Mouse (Mus musculus): ENCODE measurements around the gene Gm10282.
A peak's percentile ranks its signal among the peaks of the same experiment; 100 is the strongest.

DNA sequence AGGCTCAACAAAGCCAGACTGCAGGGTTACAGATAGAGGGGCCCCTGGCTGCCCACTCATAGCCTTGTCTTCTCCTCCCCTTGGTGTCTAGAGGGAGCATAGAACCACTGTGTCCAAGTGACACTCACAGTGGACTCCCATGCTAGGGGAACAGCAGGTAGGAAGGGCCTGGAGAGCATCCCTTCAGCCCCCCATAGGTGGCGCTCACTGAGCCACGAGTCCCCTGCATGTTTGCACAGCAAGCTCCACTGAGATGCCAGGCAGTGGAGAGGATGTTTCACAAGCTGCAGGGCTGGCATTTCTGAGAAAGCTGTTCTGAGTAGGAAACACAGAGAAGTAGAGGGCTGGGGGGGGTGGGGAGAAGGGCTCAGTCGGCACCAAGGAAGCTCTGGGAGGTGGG is 32.7 kb downstream of the Gm10282 start:
- TF ChIP-seq CTCF (IDR thresholded peaks at IDR 0.05; ENCODE audit: borderline replicate concordance, insufficient read depth, low read depth, low read length) (peak; percentile 48; the same call in 1 of the 2 replicates), POLR2A (IDR thresholded peaks at IDR 0.05; ENCODE audit: borderline replicate concordance, insufficient read depth, low read length) (no peak)

All from cerebellum, adult 2 months (tissue).